Mouse (Mus musculus): ENCODE results near the gene Rab39. TPM values are rescaled to one million over a fixed set of nuclear protein-coding genes. Genes with fewer than 3 reads are reported as not detected.

The Rab39 gene
- total RNA-seq, 2 experiments from 2014 or later, result 0.14 TPM; not detected in 1

Other genes starting within 250 kb of the Rab39 start
- 1 to 10 TPM; 8.9 to 9.3 TPM for gene Atm, start 169.5 kb downstream of the Rab39 start, total RNA-seq (2021)
- 1 to 10 TPM; 6.4 to 8.0 TPM for gene Npat, start 169.2 kb downstream of the Rab39 start, total RNA-seq (2021)
- 10 to 100 TPM; 96.4 to 98.2 TPM for gene Acat1, start 95.8 kb downstream of the Rab39 start, total RNA-seq (2021)
- 10 to 100 TPM; 51.6 to 54.7 TPM for gene Cul5, start 36.2 kb downstream of the Rab39 start, total RNA-seq (2021)
- gene Slc35f2, start 65.3 kb upstream of the Rab39 start, total RNA-seq (2021), result under 1 TPM in 1 of 2 experiments, not detected in 1; 0.20 TPM
- 10 to 100 TPM; 29.0 to 38.3 TPM for gene Sln, start 143.9 kb upstream of the Rab39 start, total RNA-seq (2021)